Mouse (Mus musculus) erythroid progenitor cell, adult 5-6 weeks (primary cell): Measurements from ENCODE around the gene Pagr1a. TPM values are rescaled to one million over a fixed set of nuclear protein-coding genes. Genes with fewer than 3 reads are reported as not detected.

Experiments
- ATAC-seq: replicated peaks from 2 replicates; pipeline ENCODE4 v1.8.0; 2016; ENCODE audit warnings: moderate number of reproducible peaks, mild to moderate bottlenecking, moderate TSS enrichment, inconsistent platforms; ENCODE audit not compliant: poor library complexity, low FRiP score, severe bottlenecking
- total RNA-seq, 2 experiments: library from RNA; stranded (forward) in 1 of 2; stranded (reverse) in 1 of 2; fragments of 150-400 nt in 1 of 2; fragments of 186-747, 209-891 nt in 1 of 2; gene quantifications; 2 replicates each; pipeline versions ENCODE4 v1.2.3 to v1.2.4; 2015 to 2017; ENCODE audit warnings: low replicate concordance in 2 of 2

The Pagr1a gene
- total RNA-seq (2015; ENCODE audit: low replicate concordance) (24.1 and 46.9 TPM in 2 replicates), total RNA-seq (2017; ENCODE audit: low replicate concordance) (10.6 and 26.2 TPM in 2 replicates)

DNA sequence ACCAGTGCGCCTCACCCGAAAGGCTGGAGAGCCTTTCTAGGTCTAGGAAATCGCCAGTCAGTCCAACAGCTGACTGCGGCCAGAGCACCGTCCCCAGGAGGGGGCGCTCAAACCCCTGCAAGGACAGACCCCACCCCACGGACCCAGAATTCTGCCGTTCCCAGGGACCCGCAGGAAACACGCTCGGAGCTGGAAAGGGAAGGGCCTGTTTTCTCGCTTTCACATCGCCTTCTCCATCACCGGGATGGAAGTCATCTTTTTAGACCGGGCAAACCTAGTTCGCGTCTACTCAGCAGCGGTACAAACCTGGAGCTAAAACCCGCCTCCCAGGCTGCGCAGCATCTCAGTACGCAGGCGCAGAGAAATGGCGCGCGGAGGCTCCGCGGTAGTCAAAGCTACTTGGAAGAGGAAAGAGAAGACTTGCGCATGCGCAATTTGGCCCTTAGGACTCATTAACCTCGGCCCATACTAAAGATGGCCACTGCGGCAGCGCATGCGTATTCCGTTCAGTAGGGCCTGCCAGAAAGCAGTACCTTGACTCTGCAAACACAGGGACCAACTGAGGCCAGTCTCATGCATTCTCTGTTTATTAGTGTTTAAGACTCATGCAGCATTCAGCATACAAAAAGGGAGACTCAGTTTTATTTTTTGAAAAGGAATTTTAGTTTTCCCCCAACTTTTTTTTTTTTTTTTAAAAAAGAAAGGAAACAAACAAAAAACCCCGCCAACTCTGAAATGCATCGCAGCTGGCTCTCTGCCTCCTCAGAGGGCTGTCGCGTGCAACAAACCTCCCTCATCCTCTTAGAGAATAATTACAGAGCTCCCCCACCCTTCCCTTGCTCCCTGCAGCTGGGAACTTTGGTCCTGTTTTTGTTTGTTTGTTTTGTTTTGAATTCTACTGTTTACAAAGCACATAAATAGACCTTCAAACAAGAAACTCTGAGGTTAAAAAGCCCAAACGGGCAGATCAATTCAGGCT is at the start of gene Pagr1a:
Pagr1a (minus strand) TSS at position 382 of the 979 bp plus-strand sequence.
- ATAC-seq = peak; percentile 75

- no peak for ATAC-seq
Observed at GRCm38 (mm10) chr7:127066317-127066716, 49.2 kb upstream of the Pagr1a start.

DNA sequence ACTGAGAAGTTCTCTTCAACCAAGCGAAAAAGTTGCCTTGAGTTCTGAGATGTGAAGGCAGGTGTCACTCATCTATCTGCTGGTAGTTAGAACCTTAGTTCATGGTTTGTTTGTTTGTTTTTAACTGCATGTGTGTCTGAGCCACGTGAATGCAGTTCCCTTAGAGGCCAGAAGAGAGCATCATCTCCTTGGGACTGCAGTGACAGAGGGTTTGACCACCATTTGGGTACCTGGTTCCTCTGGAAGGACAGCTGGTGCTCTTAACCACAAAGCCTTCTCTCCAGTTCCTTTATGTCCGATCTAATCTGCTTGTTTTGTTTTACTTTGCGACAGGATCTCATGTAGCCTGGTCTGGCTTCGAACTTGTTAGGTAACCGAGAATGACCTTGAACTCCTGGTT is 48.4 kb upstream of the Pagr1a start:
- ATAC-seq = no peak

GRCm38 (mm10) chr7:127055026-127055585 is 38.0 kb upstream of the Pagr1a start:
- no peak for ATAC-seq

GRCm38 (mm10) chr7:127041851-127042672 is 24.9 kb upstream of the Pagr1a start, which contains the start of gene Kif22:
Gene Kif22, minus strand, starts transcription at chr7:127042471.
- ATAC-seq = peak; percentile 95

GRCm38 (mm10) chr7:127031244-127031643 is 14.1 kb upstream of the Pagr1a start:
- no peak for ATAC-seq

- ATAC-seq = no peak
Observed at GRCm38 (mm10) chr7:127030172-127030571, 13.0 kb upstream of the Pagr1a start.

- no peak for ATAC-seq
Observed at GRCm38 (mm10) chr7:127027885-127028284, 10.7 kb upstream of the Pagr1a start.

- peak; percentile 74 for ATAC-seq
Observed at GRCm38 (mm10) chr7:127026984-127027726, 10.0 kb upstream of the Pagr1a start, which contains the start of gene Maz. Gene Maz, minus strand, starts transcription at chr7:127027037.

DNA sequence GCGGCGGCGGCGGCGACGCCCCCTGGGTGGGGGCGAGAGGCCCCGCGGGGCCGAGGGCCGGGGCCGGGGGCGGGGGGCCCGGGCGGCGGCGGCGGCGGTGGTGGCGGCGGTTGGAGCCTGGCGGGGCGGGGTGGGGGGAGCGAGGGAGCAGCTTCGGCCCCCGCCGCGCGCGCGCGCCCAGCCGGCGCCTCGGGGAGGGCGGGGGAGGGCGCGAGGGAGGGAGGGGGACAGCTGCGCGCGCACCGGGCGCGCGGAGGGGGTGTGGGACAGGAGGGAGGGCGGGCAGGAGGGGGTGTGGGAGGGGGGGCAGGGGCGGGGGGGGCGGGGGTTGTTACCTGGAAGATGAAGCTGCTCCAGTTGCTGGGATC is 9.4 kb upstream of the Pagr1a start:
- ATAC-seq = no peak

DNA sequence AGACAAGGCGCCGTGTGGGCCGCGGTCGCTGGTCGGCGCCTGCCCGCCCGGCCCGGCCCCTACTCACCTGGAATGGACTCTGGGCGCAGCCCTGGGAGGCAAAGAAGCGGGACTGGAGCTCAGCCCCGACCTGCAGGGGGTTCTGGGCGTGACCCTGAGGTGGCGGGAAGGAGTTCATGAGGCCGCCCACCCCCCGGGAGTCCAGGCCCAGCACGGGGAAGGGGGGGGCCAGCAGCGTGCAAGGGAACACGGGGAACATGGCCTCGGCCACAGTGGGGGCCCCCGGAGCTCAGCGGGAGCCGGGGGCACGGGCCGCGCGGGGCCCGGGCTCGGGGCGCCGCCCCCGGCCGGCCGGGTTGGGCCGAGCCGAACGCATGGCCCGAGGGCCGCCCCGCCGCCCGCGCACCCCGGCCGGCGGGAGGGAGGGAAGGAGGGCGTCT is 9.0 kb upstream of the Pagr1a start:
- no peak for ATAC-seq

DNA sequence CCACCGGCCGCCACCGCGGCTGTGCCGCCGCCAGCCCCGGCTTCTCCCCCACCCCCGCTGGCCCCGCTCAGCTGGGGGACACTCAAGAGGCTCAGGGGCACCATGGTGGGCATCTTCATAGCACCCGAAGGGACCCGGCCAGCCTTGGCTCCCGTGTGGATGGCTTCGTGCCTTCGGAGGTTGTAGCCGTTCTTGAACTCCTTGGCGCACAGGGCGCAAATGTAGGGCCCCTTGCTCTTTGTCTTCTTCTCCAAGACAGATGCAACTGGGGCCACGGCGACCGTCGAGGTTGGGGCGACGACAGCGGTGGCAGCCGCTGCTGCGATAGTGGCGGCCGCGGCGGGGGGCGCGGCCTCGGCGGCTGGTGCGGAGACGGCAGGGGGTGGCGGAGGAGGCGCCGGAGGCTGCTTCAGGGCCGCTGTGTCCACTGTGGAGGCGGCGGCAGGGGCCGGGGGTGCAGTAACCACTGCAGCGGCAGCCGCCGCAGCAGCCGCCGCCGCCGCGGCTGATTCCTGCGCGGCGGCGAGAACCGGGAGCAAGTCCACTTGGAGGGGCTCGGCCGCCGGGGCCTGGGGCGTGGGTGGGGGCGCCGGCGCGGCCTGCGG is 8.5 kb upstream of the Pagr1a start:
- no peak for ATAC-seq

GRCm38 (mm10) chr7:127024755-127025555 is 7.8 kb upstream of the Pagr1a start:
- ATAC-seq = peak; percentile 39

- ATAC-seq = no peak
Observed at GRCm38 (mm10) chr7:127023896-127024690, 6.9 kb upstream of the Pagr1a start.

- ATAC-seq = no peak
Observed at GRCm38 (mm10) chr7:127023272-127023691, 6.1 kb upstream of the Pagr1a start.

- ATAC-seq = no peak
Observed at GRCm38 (mm10) chr7:127022528-127023271, 5.5 kb upstream of the Pagr1a start.
